Comparison of ENCODE assay signal across 9 mouse cellular contexts in the genomic region with DNA sequence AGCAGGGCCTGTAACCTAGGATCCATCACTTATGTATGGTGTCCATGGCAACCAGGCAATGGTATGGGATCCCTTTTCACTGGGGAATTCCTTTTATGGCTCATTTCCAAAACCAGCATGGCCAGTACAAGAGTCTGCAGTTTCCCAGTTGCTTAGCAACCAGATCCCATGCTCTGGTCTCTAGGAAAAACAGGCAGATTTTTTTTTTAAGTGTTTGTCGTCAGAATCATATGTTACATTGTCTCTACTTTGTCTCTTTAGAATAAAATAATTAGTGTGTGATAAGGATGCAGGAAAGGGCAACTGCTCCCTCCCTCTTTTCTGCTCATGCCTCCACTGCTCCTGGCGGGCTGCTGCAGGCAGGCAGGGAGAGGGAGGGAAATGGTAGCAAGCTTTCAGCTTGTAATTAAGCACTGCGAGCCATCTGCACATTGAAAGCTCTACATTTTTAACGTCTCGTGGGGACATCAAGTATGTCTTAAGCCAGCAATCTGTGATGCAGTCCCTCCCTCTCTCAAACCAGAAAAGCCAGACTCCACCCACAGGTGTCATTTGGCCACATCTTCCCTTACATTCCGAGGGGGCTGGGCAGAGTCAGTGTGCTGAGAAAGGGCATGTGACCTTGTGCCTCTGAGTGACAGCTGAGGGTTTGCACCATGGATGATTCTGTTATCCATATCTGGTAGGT. TPM values are rescaled to one million over a fixed set of nuclear protein-coding genes. Genes with fewer than 3 reads are reported as not detected.
A peak's percentile ranks its signal among the peaks of the same experiment; 100 is the strongest.
DNase-seq lines count a peak whose midpoint lies in the region; ATAC-seq and TF ChIP-seq lines count a peak whose summit lies in the region.
"Had no signal": no experiment of that assay in that cellular context is flagged by ENCODE, and none has a peak within 500 bp of the region (broad histone marks: within the 10 kb centered on the region; RNA-seq: fewer than 3 reads in every experiment).

No protein-coding gene starts in this region.

- WGBS in kidney, embryonic 16.5 days = 4% methylated on average over 6 of the region's 6 CpGs
- 5% methylated on average over 6 of the region's 6 CpGs for WGBS in forebrain, embryonic 10.5 days
- 3% methylated on average over 6 of the region's 6 CpGs for WGBS in neural tube, embryonic 11.5 days

- peak; percentile 55 for TF ChIP-seq CTCF in layer of hippocampus, adult 2 months (conservative IDR thresholded peaks at IDR 0.05)

- H3K9me3 ChIP-seq in kidney, embryonic 16.5 days (ENCODE audit: low read length) = no peaks in the 10 kb centered on the region
- no peaks in the 10 kb centered on the region for H3K9me3 ChIP-seq in forebrain, embryonic 10.5 days
- no peaks in the 10 kb centered on the region for H3K9me3 ChIP-seq in neural tube, embryonic 11.5 days (ENCODE audit: control insufficient read depth, low read length)
- H3K9me3 ChIP-seq: G1E had no signal

- peaks cover 23% of the 10 kb centered on the region for H3K4me1 ChIP-seq in kidney, embryonic 16.5 days (ENCODE audit: insufficient read depth, low read length)
- peaks cover 65% of the 10 kb centered on the region for H3K4me1 ChIP-seq in forebrain, embryonic 10.5 days
- H3K4me1 ChIP-seq in neural tube, embryonic 11.5 days (ENCODE audit: control insufficient read depth, insufficient read depth, low read length) = peaks cover 24% of the 10 kb centered on the region

- no peak overlapping the region for H3K9ac ChIP-seq in kidney, embryonic 16.5 days (replicated peaks; ENCODE audit: low read length)
- H3K9ac ChIP-seq in neural tube, embryonic 11.5 days (ENCODE audit: low read length) = no peak overlapping the region; the same call in 1 of the 2 replicates

- no peaks in the 10 kb centered on the region for H3K27me3 ChIP-seq in kidney, embryonic 16.5 days (ENCODE audit: insufficient read depth, low read length)
- H3K27me3 ChIP-seq in forebrain, embryonic 10.5 days (ENCODE audit: poor library complexity, severe bottlenecking) = no peaks in the 10 kb centered on the region
- H3K27me3 ChIP-seq in neural tube, embryonic 11.5 days (ENCODE audit: control insufficient read depth, insufficient read depth, low read length) = no peaks in the 10 kb centered on the region

- no peak overlapping the region for H3K4me2 ChIP-seq in kidney, embryonic 16.5 days (replicated peaks; ENCODE audit: low read depth, low read length)
- peak overlapping the region; percentile 38 for H3K4me2 ChIP-seq in neural tube, embryonic 11.5 days (ENCODE audit: low read depth)

- DNase-seq in kidney, postnatal 25 days = no peak
- peak; percentile 58 for DNase-seq in forebrain, embryonic 10.5 days (ENCODE audit: extremely low spot score, low spot score)
- DNase-seq in layer of hippocampus, adult 2 months (ENCODE audit: low spot score in 2 of 2) = peak; percentile 37 to 67
- DNase-seq in neural tube, embryonic 11.5 days (ENCODE audit: low spot score) = peak; percentile 77
- DNase-seq in adrenal gland, adult (ENCODE audit: inconsistent age in 2 of 2, low spot score in 1 of 2) = no peak
- DNase-seq in cerebellum, adult 18-20 months = no peak
- no peak for DNase-seq in urinary bladder, postnatal 10 days (ENCODE audit: low spot score)

- no peak overlapping the region for H3K27ac ChIP-seq in kidney, embryonic 16.5 days (ENCODE audit: low read length)
- H3K27ac ChIP-seq in forebrain, embryonic 10.5 days = peak overlapping the region; percentile 83
- peak overlapping the region; percentile 89 for H3K27ac ChIP-seq in layer of hippocampus, adult 2 months
- H3K27ac ChIP-seq in neural tube, embryonic 11.5 days (ENCODE audit: low read depth, low read length) = peak overlapping the region; percentile 67

- H3K4me3 ChIP-seq in kidney, embryonic 16.5 days (ENCODE audit: low read length) = no peak overlapping the region
- peak overlapping the region; percentile 37 for H3K4me3 ChIP-seq in forebrain, embryonic 10.5 days
- no peak overlapping the region for H3K4me3 ChIP-seq in layer of hippocampus, adult 2 months
- no peak overlapping the region for H3K4me3 ChIP-seq in neural tube, embryonic 11.5 days (ENCODE audit: low read depth, low read length)

- H3K36me3 ChIP-seq in kidney, embryonic 16.5 days (ENCODE audit: insufficient read depth, low read length) = no peaks in the 10 kb centered on the region
- no peaks in the 10 kb centered on the region for H3K36me3 ChIP-seq in forebrain, embryonic 10.5 days (replicated peaks)
- H3K36me3 ChIP-seq in neural tube, embryonic 11.5 days (ENCODE audit: control insufficient read depth, insufficient read depth, low read length) = no peaks in the 10 kb centered on the region
- H3K36me3 ChIP-seq: G1E had no signal

- ATAC-seq in kidney, embryonic 16.5 days (ENCODE audit: low FRiP score, low TSS enrichment) = peak; percentile 51
- peak; percentile 92 for ATAC-seq in neural tube, embryonic 11.5 days (ENCODE audit: insufficient read depth, low FRiP score, low TSS enrichment)

RNA-seq across cellular contexts. Expression of gene March10, which starts 51.6 kb away (rescaled TPM):
- polyA plus RNA-seq in kidney, embryonic 16.5 days (2015; fragmentation: Nextera tagmentation; extraction: Ambion mirVana) = 0.12 and 0.13 TPM in 2 replicates
- polyA plus RNA-seq in forebrain, embryonic 10.5 days (2016; fragmentation: Nextera tagmentation; extraction: Ambion mirVana) = 0.06 and 0.09 TPM in 2 replicates
- total RNA-seq in layer of hippocampus, adult 2 months (2021) = under 1 TPM; 0.79 to 0.87 TPM
- polyA plus RNA-seq in neural tube, embryonic 11.5 days (2014; fragmentation: Nextera tagmentation; extraction: Ambion mirVana) = not detected in 2 replicates
- polyA plus RNA-seq: G1E had no signal

Comparison
In these comparisons a context has a peak if more than half of its experiments do, and no peak if none do; other contexts are left out.
1. DNase-seq: peak in forebrain, embryonic 10.5 days (single experiment), layer of hippocampus, adult 2 months (2 of 2) and neural tube, embryonic 11.5 days (single experiment); none in kidney, postnatal 25 days (0 of 2), adrenal gland, adult (0 of 2), cerebellum, adult 18-20 months (0 of 2) and urinary bladder, postnatal 10 days (single experiment).